Mouse (Mus musculus) kidney, postnatal 4 days (tissue): Measurements from ENCODE around the gene Rps15.

Source experiments
- DNase-seq, 2 experiments: peaks; one replicate each; pipeline ENCODE4 v3.0.0; 2021; ENCODE audit warnings: mixed read lengths in 2 of 2

Rps15 gene

DNA sequence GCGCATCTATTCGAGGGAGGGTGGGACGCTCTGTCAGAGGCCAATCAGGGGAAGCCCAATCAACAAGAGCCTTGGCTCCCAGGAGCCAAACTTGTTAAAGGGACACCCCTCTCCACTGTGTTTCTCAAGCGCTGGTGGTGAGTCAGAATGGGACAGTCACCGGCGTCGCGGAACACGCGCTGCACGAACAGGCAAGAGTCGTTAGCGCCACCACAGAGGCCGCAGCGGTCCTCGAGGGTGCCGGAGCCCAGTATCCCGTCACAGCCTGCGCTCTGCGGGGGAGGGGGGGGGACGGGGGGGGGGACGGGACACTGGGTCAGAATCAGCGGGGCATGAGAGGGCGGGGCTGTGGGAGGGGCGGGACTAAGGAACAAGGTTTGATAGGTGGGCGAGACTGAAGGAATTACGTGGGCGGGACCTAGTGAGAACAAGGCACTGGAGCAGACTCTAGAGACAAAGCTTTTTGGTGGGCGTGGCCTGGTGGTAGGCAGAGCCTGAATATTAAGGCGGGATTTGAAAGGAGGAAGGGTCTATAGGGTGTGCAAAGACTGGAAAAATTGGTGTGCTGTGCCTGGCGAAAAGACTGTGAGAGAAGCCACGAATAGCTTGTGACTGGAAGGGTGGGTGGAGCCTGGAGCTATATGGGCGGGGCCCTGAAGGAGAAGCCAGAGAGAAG, 50.6 kb downstream of the Rps15 start:
- peak; percentile 74 to 84 for DNase-seq

DNA sequence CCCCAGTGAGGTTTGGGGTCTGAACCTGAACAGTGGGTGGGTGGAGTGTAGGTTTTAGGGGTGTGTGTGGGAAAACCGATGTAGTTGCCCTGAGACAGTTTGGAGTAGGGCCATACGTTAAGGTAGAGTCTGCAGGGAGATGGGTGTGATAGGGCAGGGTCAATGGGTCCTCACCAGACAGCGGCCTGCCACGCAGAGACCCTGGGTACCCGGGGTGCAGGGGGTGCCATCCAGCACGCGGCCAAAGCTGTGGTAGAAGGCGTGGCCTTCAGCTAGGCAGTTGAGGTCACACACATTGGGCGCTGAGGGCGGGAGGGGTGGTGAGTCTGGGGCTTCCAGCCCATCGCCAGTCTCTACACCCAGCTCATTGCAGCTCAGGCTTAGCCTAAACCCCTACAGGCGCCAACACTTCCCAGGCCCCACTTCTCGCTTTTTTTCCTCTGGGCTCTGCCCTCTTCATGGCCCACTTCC, 51.2 kb downstream of the Rps15 start:
- no peak for DNase-seq
